Mouse (Mus musculus) megakaryocyte, embryonic 14.5 days (primary cell): ENCODE results near the gene Sergef.

Source experiments
- FLI1 ChIP-seq: IDR thresholded peaks from 2 replicates; pipeline ENCODE4 v1.6.1; 2012; ENCODE audit warnings: low read length, inconsistent platforms, mixed read lengths
- GATA1 ChIP-seq: IDR thresholded peaks from 3 replicates; pipeline ENCODE4 v1.6.1; 2012; ENCODE audit warnings: mixed read lengths, low read length, inconsistent platforms, borderline replicate concordance

DNA sequence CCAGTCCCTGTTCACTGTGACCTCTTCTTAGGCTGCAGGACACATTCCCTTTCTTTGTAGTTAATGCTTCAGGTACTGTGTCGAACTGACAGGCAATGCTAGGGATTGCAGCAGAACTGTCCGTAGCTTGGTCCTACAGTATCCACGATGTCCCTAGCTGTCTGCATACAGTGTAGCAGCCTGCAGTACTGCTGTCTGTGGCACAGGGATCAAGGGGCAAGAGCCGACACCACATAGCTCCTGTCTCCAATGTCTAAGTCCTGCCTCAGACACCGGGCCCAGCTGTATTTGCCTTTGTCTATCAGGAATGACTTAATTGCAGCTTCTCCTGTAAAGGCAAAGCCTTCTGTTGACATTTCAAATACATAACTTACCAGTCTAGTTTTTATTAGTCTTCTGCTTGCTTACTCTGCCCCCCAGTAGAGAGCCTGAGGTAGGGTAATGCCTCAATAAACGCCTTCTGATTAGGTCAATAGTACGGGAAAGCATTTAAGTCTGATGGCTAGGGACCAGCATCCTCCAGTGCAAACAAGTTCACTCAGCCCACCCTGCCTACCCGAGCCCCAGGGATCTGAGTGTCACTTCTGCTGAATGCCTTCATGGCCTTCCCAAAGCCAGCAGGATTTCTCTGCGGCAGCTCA lies 179.9 kb downstream of the Sergef start:
- TF ChIP-seq GATA1 (no peak), FLI1 (no peak)
